Mouse (Mus musculus): ENCODE results near the gene Med13l.
A peak's percentile ranks its signal among the peaks of the same experiment; 100 is the strongest.

Gene Med13l

DNA sequence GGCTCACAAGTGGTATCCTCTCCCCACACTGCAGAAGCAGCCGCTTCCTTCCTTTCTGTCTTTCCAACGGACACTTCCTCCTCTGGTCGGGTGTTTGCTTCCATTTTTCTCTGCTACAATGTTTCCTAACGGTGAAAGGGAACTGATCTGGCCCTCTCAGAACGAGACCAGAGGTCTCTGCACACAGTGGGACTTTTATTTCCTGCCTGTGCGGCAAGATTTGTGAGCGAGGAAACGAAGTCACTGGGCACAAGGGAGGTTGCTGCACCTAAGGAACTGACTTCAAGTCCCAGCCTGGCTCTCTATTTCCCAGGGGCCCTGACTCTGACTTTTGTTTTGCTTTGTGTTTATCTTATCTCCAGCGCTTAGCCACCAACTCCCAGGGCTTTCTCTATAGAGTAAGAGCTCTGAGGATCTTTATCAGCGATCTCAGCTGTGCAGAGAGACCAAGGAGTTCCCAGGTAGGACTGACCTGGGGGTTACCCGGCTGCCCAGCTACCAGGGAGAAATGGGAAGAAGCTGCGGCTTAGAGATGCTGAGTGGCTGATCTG lies 4.0 kb upstream of the Med13l start:
- no peak for DNase-seq (ENCODE audit: low spot score in 2 of 2)

DNA sequence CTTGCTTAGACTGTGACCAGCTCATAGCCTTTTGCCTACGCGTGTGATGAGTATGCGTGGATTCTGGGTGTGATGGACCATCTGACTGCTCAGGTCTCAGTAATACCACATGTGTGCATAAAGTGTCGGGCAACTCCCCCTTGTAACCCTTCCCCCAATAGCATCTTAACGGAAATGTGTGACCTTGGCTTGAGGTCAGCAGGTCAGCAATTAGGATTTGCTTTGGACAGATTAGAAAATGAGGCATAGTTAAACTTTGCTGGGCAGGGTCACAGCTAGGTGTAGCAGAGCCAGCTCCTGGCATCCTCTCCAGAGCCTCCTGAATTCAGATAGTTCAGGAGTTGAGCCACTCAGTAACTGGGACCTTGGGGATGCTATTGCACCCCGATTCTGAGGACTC lies 1.6 kb upstream of the Med13l start:
- DNase-seq (ENCODE audit: low spot score in 2 of 2) = no peak

DNA sequence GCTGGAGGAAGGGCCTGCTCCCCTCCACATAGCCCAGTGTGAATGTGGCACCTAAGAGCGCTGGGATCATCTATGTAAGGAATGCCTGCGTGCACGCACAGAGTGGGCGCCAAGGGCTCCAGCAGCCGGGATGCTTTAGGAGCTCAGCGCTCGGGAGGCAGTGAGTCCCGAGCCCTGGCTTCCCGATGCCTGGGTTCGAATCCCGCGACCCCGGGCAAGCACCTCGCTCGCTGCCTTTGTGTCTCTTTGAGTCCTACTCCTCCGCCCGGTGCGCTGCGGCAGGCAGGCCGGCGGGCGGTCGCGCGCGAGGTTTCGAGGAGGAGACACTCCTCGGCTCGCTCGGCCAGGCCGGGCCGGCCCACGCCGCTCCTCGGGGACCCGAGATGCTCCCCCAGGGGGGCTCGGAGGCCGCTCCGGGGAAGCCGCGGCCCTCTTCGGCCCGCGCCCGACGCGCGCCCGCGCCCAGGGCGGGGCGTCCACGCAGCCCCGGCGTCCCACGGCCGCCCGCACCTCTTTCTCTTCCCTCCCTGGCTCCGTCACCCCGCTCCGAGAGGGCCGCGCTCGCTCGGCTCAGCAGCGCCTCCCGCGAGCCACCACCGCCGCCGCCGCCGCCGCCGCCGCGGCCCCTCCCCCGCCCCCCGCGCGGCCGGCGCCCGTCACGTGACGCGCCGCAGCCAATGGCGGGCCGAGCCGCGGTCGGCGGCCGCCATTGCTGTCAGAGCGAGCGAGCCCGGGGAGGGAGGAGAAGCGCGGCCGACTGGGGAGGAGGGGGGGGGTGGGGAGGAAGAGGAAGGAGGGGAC lies 695 bp upstream of the Med13l start:
- peak; percentile 54 to 69 for DNase-seq (ENCODE audit: low spot score in 2 of 2)

DNA sequence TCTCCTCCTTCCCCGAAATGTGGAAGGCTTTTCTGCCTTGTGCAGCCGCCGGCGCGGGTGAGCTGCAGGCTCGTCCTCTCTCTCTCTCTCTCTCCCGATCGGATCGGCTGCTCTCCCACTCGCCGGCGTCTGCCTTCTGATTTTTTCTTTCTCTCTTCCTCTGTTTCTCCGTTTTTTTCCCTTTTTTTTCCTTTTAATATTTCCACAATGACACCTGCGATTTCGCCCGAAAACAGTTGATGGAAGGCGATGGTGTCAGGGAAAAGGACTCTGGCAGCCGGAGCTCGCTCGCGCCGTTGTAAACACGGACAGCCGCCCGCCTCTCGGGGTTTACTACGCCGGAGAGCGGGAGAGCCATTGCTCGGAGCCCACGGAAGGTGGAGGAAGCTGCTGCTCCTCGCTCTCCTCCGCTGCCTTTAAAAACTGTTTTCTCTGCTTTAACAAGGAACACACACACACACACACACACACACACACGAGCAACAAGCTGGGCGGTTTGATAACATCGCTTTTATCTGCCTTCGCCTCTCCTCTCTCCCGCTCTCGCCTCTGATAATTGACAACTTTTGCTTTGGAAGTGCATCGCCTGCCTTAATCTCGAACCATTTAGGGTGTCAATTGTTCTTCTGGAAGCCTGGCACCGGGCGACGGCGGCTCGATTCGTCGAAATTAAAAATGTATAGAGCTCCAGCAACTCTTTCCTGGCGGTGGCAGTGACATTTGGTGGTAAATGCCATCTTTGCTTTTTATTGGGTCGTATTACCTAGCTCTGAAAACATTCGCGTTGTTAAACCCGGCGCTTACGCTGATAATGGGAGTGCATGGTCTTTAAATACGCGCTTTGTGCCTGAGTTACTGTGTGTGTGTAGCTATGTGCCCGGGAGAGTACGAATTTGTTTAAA lies 858 bp downstream of the Med13l start:
- DNase-seq (ENCODE audit: low spot score in 2 of 2) = no peak

DNA sequence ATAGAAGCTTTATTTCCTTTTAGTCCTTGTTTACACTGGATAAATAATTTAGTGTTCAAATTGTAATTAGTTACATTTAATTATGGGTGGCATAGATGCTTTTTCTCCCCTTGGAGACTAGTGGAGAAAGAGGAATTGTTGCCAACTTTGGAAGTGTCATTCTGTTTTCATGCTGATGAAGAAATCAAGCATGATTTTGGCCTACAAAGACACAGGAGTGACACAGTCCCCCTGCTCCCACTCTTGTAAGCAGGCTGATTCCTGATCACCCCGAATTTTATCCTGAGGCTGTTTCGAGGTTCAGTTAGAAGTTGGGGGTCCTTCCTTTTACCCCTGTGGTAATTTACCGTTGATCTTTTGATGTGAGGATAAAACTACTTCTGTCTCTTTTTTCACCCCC lies 1.7 kb downstream of the Med13l start:
- DNase-seq (ENCODE audit: low spot score in 2 of 2) = no peak

DNA sequence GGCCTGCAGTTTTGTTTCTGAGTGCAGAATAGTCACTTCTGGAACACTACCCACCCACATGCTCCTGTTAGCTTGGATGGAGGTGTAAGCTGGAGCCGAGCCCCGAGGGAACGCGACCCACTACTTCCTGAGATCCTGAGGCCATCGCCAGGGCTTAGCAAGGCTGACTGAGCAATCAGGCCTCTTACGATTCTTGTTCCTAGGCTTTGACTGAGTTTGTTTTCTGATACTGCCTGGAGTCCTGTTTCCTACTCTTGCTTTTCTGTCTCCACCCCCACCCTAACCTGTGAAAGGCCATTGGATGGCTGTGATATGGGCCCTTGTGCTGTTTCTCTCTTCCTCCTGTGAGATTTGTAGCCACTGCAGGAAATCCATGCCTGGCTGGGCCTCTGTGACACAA lies 3.1 kb downstream of the Med13l start:
- no peak for DNase-seq (ENCODE audit: low spot score in 2 of 2)

DNA sequence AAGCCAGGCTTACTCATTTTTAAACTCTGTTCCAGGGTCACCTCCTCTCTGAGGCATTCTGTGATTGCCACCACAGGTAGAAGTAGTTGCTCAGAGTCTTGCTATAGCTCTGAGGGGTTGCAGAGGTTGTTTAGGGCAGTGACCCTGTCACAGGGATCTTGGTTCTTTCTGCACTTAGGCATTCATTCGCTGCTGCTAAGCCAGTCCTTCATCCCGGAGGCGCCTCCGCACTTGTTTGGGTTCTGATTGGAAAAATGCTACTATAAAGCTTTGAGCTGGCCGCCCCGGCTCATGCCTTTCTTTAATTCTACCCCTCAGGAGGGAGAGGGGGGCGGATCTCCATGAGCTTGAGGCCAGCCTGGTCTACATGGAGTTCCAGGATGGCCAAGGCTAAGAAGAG lies 6.9 kb downstream of the Med13l start:
- DNase-seq (ENCODE audit: low spot score in 2 of 2) = no peak

DNA sequence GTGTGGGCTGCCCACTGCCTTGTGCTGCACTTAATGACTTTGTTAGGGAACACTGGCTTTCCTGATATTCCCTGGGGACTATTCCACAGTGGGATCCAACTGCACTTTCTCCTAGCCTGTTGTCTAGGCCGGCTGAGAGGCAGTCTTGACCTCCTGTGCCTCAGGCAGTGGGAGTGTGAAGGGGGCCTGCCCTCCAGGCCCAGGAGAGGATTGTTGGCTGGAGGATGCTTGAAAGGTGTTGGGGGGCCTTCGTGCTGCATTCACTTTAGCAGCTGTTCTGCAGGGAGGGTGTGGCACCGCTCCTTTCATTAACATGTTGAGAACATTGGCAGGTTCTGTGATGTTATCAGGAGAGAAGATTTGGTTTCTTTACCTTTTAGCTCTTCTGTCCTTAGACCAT lies 8.5 kb downstream of the Med13l start:
- DNase-seq (ENCODE audit: low spot score in 2 of 2) = no peak

DNA sequence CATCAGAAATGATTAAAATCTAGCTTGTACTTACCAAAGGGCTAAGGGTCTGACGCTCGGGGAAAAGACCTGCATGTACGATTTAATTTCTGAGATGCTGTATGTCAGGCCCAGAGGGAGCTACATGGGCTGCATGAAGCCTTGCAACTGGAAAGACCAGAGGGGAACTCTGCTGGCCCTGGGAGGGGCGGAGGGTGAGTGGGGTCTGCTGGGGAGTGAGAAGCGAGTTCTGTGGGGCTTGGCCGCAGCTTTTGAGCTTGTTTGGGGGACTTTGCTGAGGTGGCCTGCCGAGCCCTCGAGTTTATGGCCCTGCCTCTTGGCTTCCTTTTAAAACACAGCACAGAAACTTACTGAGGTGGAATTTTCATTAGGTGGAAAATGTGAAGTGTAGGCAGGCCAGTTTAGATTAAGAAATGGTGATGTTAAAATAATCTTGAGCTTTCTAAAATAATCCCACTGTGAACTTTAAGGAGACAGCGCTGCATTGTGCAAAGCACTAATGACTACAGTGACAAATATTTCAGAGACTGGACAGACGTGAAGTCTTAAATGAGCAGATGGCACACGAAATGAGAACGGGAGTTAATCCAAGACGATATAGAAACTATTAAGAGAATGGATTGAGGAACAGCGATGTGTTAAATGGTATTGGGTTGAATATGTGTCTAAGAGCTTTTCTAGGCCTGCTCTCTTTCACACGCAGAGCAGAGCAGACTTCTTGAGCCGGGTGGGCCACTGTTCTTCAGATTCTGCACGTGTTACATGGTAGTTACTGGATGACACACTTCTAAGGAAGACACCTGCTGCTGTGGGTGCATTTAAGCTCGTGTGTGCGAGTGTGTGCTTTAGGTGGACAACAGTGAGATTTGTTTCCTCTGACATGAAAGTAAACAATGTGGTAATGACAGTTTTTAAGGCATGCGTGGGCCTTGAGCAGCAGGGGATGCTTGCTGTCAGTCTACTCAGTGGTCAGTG lies 9.4 kb downstream of the Med13l start:
- no peak for DNase-seq (ENCODE audit: low spot score in 2 of 2)

DNA sequence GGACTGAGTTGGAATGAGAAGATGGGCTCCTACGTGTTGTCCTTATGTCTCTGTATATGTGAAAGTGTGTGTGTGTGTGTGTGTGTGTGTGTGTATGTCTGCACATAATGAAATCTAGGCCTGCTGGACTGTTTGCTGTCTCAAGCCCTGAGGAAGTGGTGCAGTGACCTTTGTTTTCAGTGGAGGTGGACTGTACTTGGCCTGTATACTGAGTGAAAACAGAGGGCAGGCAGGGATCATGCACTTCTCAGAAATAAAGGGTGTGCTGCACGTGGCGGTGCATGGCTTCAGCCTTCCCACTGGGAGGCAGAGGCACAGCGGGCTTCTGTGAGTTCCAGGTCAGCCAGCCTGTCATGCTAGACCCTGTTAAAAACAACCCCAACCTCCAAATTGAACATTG lies 11.0 kb downstream of the Med13l start:
- DNase-seq (ENCODE audit: low spot score in 2 of 2) = no peak

DNA sequence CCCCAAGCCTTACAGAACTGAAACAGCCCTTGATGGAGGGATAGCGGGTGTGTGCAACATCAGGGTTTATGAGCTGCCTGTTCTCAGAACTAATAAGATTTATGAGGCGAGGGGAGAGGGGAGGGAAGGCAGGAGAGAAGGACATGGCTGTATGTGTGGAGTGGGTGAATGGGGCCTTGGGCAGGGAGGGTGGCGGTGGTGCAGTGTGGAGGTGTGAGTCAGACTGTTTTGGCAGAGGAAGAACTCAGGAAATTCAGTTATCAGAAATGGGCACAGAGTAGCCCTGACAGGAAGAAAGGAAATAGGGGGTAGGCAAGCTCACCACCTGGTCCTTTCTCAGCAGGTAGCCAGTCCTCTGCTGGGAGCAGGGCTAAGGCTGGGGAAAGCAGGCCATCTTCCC lies 13.8 kb downstream of the Med13l start:
- no peak for DNase-seq (ENCODE audit: low spot score in 2 of 2)

DNA sequence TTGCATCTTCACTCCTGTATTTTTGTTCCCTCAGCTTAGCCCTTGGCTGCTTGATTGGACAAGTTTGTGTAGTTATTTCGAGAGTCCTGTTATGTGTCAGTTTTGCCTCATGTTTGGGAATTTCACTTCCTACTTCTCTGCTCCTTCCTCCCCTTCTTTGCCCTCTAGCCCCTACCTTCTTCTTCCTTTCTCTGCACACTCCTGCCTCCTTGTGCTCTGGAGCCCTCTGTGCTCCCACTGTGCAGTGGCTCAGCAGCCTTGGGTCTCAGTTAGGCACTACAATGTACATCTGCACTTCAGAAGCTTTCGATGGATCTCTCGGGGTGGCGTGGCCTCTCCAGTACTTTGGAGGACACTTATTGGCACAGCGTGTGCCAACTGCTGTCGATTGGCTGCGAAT lies 14.5 kb downstream of the Med13l start:
- no peak for DNase-seq (ENCODE audit: low spot score in 2 of 2)

DNA sequence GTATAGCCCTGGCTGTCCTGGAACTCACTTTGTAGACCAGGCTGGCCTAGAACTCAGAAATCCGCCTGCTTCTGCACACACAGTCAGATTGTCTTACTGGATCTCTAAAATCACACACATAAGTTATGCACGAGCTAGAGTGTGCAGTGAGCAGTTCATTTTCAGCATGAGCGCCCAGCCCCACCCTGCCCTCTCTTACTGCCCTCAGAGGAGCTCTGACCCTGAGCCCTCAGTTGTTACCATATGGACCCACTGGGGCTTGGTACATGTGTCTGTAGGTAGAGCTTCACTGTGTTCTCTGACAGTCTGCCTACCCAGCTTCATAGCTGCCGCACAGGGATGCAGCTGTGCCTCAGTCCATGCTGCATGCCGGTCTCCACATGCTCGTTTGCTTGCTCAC lies 15.4 kb downstream of the Med13l start:
- DNase-seq (ENCODE audit: low spot score in 2 of 2) = no peak

DNA sequence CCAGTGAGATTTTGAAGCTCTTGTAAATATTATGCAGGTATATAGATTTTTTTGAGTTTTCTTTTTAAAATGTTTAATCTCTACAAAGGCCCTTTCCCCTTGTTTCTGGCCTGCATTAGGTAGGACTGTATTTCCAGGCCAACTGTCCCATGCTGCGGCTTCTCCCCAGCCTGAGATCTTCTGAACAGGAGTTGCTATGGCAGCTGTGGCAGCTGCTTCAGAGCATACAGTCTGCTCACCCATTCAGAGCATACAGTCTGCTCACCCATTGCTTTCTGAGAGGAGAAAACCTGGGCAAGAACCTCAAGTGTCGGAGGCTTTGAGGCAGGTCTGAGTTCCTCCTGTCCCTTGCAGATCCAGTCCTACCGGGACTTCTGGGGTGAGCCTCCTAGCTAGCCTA lies 16.3 kb downstream of the Med13l start:
- no peak for DNase-seq (ENCODE audit: low spot score in 2 of 2)

DNA sequence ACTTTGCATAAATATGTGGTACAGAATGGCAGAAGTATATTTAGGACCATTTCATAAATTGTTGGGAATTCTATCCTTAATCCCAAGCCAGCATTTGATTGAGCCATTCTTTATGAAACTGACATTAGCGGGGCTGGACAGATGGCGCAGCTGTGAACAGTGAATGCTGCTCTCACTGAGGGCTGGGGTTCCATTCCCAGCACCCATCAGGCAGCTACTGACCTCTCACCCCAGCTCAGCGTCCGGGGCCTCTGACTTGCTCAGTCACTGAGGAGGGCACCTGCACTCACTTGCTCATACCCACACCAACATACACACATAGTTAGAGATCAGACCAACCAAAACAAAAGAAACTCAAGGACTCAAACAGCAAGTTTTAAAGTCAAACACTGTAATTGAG lies 24.9 kb downstream of the Med13l start:
- no peak for DNase-seq (ENCODE audit: low spot score in 2 of 2)

DNA sequence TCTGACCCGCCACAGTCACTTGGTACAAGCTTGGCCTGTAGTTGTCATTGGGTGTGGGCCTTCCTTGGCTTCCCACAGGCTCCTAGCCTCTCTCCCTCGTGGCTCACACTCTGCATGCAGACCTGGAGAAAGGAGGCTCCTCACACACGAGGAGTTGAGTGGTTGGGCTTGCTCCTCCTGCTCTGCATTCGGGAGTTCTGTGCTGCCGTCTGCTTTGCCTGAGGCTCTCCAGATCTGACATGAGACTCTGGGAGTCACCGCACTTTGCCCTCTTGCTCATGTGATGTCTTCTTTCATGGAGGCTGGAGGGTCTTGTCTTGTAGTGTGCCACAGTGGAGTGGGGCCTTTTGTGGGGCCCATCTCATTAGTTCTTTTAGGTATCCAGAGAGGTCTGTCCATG lies 26.1 kb downstream of the Med13l start:
- no peak for DNase-seq (ENCODE audit: low spot score in 2 of 2)

DNA sequence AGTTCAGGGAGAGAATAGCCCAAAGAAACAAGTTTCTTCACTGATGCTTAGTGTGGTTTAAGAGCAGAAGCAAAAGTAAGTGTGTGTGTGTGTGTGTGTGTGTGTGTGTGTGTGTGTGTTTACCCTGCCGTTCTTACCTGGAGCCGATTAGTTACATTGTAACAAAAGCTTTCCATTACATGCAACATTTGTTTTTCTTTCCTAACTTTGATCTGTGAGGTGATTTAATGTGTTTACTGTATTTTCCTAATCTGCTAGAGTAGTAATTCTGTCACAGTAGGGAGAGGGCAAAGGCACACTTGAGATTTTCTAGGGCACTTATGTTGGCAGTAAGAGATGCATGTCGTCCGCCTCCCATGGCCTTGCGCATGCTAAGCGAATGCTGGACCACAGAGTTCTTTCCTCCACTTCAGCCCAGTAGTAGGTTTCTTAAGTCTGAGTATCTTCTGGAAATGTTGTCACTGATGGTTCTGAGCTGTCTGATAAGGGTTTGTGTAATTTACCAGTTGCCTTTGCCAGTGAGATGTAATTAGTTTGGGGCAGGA lies 28.0 kb downstream of the Med13l start:
- DNase-seq (ENCODE audit: low spot score in 2 of 2) = no peak

DNA sequence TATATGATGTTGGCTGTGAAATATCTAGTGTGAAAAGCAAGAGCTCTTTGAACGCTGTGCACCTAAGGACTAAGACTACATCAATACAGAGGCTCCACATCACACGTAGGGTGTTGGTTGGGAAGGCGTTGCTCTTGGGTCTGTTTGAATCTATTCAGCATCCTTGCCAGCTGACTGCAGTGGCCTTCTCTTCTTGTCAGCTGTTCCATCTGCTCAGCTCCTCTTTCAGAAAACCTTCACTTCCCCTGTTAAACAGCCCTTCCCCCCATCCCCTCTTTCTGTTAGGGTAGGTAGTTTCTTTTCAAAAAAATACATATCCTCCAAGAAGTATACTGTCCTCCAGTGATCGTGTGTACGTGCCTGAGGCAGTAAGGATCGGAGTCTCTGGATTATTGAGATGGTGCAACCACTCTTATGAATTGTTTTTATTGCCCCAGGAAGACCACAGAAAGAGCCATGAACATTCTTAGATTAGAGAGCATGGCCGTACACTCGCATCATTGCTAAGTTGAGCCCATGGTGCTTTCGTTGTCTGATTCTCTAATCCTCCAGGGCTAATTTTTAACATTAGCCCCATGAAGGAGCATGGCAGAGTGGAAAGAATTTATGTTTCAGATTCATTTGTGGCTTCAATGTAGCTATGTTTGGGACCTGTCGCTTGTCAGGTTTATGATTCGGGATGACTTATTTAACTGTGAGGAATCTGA lies 28.9 kb downstream of the Med13l start:
- DNase-seq (ENCODE audit: low spot score in 2 of 2) = no peak

DNA sequence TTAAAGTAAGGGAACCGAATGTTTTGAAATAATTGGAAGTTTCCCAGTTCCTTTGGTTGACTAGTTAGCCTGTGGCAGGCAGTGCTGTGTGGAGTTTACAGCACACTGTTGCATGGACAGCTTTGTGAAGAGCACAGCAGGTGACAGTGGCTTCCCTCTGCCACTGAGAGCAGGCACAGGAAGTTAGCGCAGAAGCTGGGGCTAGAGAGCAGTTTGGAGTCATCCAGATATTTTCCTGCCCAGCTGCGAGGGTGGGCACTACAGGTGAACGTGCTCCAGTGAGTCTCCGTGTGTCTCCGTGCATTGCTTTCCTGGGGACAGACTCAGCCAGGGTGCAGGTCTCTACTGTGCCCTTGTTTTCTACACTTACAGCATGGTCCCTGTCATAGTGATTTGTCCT lies 30.4 kb downstream of the Med13l start:
- no peak for DNase-seq (ENCODE audit: low spot score in 2 of 2)

DNA sequence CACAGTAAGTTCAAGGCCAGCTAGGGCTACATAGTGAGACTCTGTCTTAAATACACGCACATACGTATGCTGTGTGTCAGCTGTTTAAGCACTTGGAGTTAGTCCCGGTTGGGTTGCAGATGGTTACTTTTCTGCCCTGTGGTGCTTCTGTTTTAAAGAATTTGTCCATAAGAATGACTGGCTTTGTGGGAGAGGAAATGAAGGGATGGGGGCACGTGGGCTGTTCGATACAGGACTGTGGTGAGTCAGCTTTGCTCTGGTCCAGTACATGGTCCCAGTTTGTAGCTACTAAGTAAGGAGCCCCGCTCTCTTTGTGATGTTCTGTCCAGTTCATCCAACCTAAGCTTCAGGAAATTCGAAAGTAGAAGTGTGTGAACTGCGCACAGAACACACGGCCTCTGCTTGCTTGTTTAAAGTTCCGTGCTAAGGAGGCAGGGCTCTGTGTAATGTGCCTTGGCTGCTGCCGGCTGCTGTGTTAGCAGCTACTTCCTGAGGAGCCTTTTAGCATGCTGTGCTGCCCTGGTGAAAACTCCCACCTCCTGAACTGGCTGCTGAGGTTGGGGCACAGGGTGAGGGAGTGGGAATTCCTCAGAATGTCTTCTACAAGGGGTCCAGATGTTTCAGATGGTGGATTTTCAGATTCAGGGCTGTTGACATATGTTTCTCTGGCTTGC lies 31.5 kb downstream of the Med13l start:
- no peak for DNase-seq (ENCODE audit: low spot score in 2 of 2)
